16 mouse cellular contexts compared by ENCODE assay signal in genomic region chr4:41202135-41202534, GRCm38 (mm10).
"Had no signal": no experiment of that assay in that cellular context is flagged by ENCODE, and none has a peak within 500 bp of the region (broad histone marks: within the 10 kb centered on the region; RNA-seq: fewer than 3 reads in every experiment).

No protein-coding gene starts in this region.

- DNase-seq: retina, postnatal 1 day; right cerebral cortex, adult 18-20 months; right cerebral cortex, postnatal 14 days; right cerebral cortex, postnatal 25 days; right cerebral cortex, postnatal 4 days; spleen, adult 18-20 months; thymus, adult 18-20 months; thymus, adult 2 months; thymus, postnatal 14 days; thymus, postnatal 25 days; thymus, postnatal 36 days; thymus, postnatal 4 days had no signal

- H3K9me3 ChIP-seq: neural tube, embryonic 13.5 days; neural tube, embryonic 15.5 days; stomach, embryonic 15.5 days had no signal

- H3K27ac ChIP-seq: neural tube, embryonic 13.5 days; neural tube, embryonic 15.5 days; stomach, embryonic 15.5 days; stomach, postnatal 0 days had no signal

- H3K4me1 ChIP-seq: neural tube, embryonic 15.5 days; stomach, embryonic 15.5 days had no signal

- H3K4me2 ChIP-seq: neural tube, embryonic 13.5 days; neural tube, embryonic 15.5 days; stomach, embryonic 15.5 days had no signal

- H3K27me3 ChIP-seq: neural tube, embryonic 13.5 days; neural tube, embryonic 15.5 days; stomach, embryonic 15.5 days had no signal

- H3K9ac ChIP-seq: neural tube, embryonic 13.5 days; neural tube, embryonic 15.5 days; stomach, embryonic 15.5 days had no signal

- H3K4me3 ChIP-seq: neural tube, embryonic 13.5 days; neural tube, embryonic 15.5 days; stomach, embryonic 15.5 days had no signal
